Mouse (Mus musculus) cortical plate, adult 2 months (tissue): ENCODE results near the gene Morc4.

Source experiments
- CTCF ChIP-seq: fragments of 200-500 bp; IDR thresholded peaks from 2 replicates; pipeline ENCODE4 v1.5.1; 2011; ENCODE audit warnings: mild to moderate bottlenecking, control low read depth, low read length; ENCODE audit not compliant: insufficient read depth; ENCODE audit errors: extremely low read depth
- POLR2A ChIP-seq: fragments of 200-500 bp; IDR thresholded peaks from 2 replicates; pipeline ENCODE4 v1.6.1; 2011; ENCODE audit warnings: mild to moderate bottlenecking, low read length, control low read depth; ENCODE audit not compliant: insufficient read depth; ENCODE audit errors: extremely low read depth

GRCm38 (mm10) chrX:139812636-139813298 is 58.7 kb downstream of the Morc4 start:
- TF ChIP-seq POLR2A (no peak), CTCF (no peak)
